Mouse (Mus musculus): ENCODE measurements around the gene Ttc16. TPM values are rescaled to one million over a fixed set of nuclear protein-coding genes. Genes with fewer than 3 reads are reported as not detected.

The Ttc16 gene
- polyA plus RNA-seq, 1 experiment from 2014 or later: 0.24 TPM

DNA sequence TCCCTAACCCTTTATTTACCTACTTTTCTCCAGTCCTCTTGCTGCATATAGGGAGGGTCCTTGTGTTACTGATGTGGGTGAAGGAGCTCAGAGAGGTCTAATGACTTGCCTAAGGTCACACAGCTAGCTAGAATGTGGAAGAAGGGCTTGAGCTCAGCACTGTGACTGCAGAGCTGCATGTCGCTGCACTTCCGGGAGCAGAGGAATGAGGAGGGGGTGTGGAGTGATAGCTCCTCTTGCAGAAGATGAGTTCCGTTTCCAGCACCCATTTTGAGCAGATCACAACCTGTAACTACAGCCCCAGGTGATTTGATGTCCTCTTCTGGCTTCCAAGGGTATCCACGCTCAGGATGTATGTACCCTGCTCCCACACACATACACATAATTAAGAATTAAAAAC, 51.3 kb downstream of the Ttc16 start:
- Histone ChIP-seq H3K4me1 (replicated peaks) (peaks cover 16% of the 10 kb centered on the region), H3K36me3 (no peaks in the 10 kb centered on the region), H3K4me2 (no peak overlapping the region), H3K9me3 (no peaks in the 10 kb centered on the region), H3K27me3 (no peaks in the 10 kb centered on the region), H3K27ac (replicated peaks) (no peak overlapping the region), H3K9ac (no peak overlapping the region), H3K4me3 (no peak overlapping the region)
- 73% methylated on average over 4 of the region's 4 CpGs for WGBS
- no peak for ATAC-seq (ENCODE audit: low read depth)

DNA sequence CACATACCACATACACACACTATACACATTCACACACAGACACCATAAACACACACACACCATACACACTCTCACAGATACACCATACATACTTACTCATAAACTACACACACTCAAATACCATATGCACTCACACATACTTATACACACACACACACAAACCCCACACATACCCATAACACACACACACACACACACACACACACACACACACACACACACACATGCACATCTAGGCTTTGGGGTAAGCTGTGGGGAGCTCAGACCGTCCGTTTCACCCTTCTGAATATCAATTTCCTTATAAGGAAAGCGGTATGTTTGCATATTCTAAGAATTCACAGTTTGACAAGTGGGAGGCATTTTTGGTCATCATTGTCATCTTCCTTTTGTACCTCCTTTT, 52.9 kb downstream of the Ttc16 start:
- H3K4me3 ChIP-seq: no peak overlapping the region
- H3K4me2 ChIP-seq: no peak overlapping the region
- H3K9ac ChIP-seq: peak overlapping the region; percentile 38; the same call in 1 of the 2 replicates
- no peaks in the 10 kb centered on the region for H3K27me3 ChIP-seq
- H3K36me3 ChIP-seq: no peaks in the 10 kb centered on the region
- H3K4me1 ChIP-seq (replicated peaks): peaks cover 22% of the 10 kb centered on the region
- ATAC-seq (ENCODE audit: low read depth): no peak
- 77% methylated on average over 3 of the region's 3 CpGs for WGBS
- H3K9me3 ChIP-seq: no peaks in the 10 kb centered on the region
- no peak overlapping the region for H3K27ac ChIP-seq (replicated peaks)

DNA sequence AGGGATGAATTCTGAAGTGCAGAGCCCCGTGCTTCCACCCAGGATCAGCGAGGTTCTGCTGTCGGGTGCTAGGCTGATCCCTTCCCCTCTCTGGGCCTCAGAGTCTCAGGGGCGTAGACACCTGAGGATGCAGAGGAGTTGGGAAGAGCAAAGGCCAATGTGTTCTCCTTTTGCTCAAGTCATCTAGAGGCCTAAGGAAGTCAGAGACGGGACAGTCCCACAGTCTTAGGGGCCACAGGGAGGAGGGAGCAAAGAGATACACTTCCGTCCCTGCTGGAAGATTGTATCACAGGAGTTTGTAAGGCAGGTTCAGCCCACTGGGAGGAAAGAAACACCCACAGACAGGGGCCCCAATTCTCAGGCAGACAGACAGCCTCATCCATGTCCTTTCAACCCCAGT, 53.4 kb downstream of the Ttc16 start:
- no peak for ATAC-seq (ENCODE audit: low read depth)
- peak overlapping the region; percentile 14; the same call in 1 of the 2 replicates for H3K4me2 ChIP-seq
- H3K9ac ChIP-seq: peak overlapping the region; percentile 39; the same call in 1 of the 2 replicates
- peaks cover 22% of the 10 kb centered on the region for H3K4me1 ChIP-seq (replicated peaks)
- H3K9me3 ChIP-seq: no peaks in the 10 kb centered on the region
- no peak overlapping the region for H3K4me3 ChIP-seq
- H3K27me3 ChIP-seq: no peaks in the 10 kb centered on the region
- H3K36me3 ChIP-seq: no peaks in the 10 kb centered on the region
- no peak overlapping the region for H3K27ac ChIP-seq (replicated peaks)
- WGBS: 45% methylated on average over 6 of the region's 6 CpGs

DNA sequence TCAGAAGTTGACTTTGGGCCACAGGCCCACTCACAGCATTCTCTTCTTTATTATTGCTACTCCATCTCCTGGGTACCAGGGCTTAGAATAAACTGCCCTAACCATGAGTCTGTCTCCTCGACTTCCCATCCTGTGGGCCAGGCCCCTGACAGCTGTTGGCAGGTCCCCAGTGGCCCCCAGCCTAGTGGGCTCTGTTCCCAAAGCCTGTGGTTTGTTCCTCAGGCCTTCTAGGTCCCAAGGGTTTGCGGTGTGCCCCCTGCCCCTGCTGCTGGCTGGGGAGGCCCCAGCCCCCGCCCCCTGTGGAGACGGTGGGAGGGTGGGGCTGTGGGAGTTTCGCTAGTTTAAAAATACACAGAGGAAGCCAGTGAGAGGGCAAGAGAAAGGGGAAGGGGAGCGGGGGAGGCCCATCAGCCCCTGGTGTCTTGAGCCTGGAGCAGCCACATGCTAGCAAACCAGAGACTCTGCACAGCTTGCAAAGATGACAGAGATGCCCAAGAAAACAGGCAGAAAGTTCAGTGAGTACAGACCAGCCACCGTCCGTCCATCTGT, 54.7 kb downstream of the Ttc16 start, which contains the start of gene Sh2d3c:
TSS of gene Sh2d3c (plus strand) at position 375 of the 549 bp plus-strand sequence.
- Histone ChIP-seq H3K9me3 (no peaks in the 10 kb centered on the region), H3K4me1 (replicated peaks) (peaks cover 22% of the 10 kb centered on the region), H3K27me3 (no peaks in the 10 kb centered on the region), H3K9ac (peak within 1 kb of the TSS; percentile 39; the same call in 1 of the 2 replicates), H3K4me2 (peak within 1 kb of the TSS; percentile 14), H3K36me3 (no peaks in the 10 kb centered on the region), H3K27ac (replicated peaks) (no peak within 1 kb of the TSS; the same call in 1 of the 2 replicates), H3K4me3 (no peak within 1 kb of the TSS)
- 49% methylated on average over 8 of the region's 8 CpGs for WGBS
- no peak for ATAC-seq (ENCODE audit: low read depth)

DNA sequence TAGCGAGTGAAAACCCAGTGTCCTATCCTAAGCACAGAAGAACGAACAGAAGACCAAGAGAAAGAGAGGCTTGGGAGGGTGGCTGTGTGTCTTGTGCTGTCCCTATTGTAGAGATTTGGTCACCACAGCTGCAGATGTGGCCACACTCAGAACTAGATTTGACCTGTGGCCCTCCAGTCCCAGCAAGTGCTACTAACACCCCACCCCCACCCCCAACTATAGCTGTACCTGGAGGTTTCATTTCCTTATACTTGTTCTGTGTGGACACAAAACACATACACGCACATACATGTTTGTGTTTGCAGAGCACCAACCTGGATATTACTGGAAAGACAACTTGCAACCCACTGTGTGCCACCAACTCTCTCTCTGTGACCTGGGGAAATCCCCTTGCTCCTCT, 55.4 kb downstream of the Ttc16 start:
- H3K4me2 ChIP-seq: no peak overlapping the region
- peaks cover 25% of the 10 kb centered on the region for H3K4me1 ChIP-seq (replicated peaks)
- no peaks in the 10 kb centered on the region for H3K9me3 ChIP-seq
- no peak overlapping the region for H3K27ac ChIP-seq (replicated peaks)
- H3K27me3 ChIP-seq: no peaks in the 10 kb centered on the region
- no peaks in the 10 kb centered on the region for H3K36me3 ChIP-seq
- no peak overlapping the region for H3K4me3 ChIP-seq
- ATAC-seq (ENCODE audit: low read depth): no peak
- no peak overlapping the region for H3K9ac ChIP-seq
- WGBS: 87% methylated on average over 3 of the region's 3 CpGs

DNA sequence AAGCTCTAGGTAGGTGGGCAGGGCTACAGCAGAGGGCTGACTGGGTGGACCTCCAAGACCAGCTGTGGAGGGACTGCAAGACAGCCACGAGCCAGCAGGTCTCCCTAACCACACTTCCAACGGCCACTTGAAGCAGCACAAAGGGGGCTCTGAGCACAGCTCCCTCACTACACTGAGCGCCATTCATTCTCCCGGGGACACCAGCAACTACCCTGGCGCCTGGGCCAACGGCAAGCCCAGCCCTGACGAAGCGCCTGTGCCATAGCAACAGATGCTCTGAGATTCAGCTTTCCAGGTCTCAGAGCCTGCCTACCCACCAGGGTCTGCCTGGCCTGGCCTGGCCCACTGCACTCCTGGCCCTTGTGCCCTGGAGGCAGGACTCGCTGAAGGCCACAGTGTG, 56.7 kb downstream of the Ttc16 start:
- Histone ChIP-seq H3K27me3 (no peaks in the 10 kb centered on the region), H3K36me3 (no peaks in the 10 kb centered on the region), H3K9me3 (no peaks in the 10 kb centered on the region), H3K9ac (0 out of 2 replicates have a peak overlapping the region, but pooled peaks have one; percentile 38), H3K4me3 (no peak overlapping the region), H3K4me2 (no peak overlapping the region), H3K4me1 (replicated peaks) (peaks cover 38% of the 10 kb centered on the region), H3K27ac (replicated peaks) (peak overlapping the region; percentile 59)
- ATAC-seq (ENCODE audit: low read depth): peak; percentile 41
- WGBS: 32% methylated on average over 9 of the region's 9 CpGs

DNA sequence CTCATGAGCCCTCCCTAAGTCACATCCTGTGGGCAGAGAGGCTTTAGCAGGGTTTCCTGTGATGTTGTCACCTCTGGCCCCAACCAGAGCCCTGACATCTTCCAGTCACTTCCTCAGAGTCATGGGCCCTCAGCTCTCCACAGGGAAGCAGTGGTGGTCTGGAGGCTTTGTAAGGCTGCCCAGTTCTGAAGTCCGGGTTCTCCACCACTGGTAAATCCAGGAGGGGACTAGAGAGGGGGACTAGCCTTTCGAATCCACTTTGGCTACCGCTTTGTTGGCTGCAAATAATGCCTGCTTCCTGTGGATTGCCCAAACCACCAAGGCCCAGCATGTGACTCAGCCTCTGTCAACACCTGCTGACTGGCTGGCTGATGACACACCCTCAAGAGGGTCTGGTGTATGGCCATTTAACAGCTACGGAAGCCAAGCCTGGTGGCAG, 60.4 kb downstream of the Ttc16 start:
- Histone ChIP-seq H3K27ac (replicated peaks) (0 out of 2 replicates have a peak overlapping the region, but pooled peaks have one; percentile 99), H3K36me3 (peaks cover 9% of the 10 kb centered on the region), H3K4me2 (no peak overlapping the region), H3K4me3 (no peak overlapping the region), H3K9me3 (no peaks in the 10 kb centered on the region), H3K9ac (no peak overlapping the region), H3K4me1 (replicated peaks) (peaks cover 36% of the 10 kb centered on the region), H3K27me3 (no peaks in the 10 kb centered on the region)
- 73% methylated on average over 4 of the region's 4 CpGs for WGBS
- no peak for ATAC-seq (ENCODE audit: low read depth)

DNA sequence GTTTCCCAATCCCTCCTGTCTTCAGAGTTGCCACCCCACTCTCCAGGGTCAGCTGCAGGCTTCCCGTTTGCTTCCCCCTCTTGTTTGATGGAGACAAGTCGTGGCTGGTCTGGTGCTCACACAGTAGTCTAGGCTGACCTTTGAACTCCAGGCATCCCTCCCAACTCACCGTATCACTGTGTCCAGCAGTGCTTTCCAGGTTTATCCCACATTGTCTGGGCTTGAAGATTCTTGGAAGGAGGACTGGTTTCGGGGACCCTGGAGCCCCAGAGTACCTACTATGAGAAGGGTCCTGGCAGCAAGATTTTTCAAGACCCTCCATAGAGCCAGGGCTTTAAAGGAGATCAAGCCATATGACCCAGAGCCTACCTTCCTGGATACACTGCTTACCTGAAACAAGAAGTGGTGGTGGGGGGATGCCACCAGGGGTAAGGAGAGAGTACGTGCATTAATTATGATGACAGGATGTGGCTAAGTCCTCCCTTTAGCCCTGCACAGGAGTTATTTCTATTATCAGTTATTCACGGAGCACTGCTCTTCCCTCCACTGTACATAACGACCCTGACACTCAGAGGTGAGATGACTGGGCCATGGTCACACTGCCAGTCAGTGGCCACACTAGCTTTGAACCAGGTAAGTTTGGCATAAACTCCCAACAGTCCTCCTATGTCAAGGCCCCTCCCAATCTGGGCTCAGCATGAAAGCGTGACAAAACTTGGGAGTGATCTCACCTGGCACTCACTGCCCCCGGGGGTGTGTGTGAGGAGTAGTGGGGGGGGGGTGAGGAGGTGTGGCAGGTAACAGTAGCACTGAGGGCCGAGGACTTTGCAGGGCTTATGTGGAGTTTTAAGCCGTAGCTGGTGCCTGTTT, 61.1 kb downstream of the Ttc16 start:
- Histone ChIP-seq H3K9me3 (no peaks in the 10 kb centered on the region), H3K27ac (replicated peaks) (peak overlapping the region; percentile 99), H3K4me1 (replicated peaks) (peaks cover 36% of the 10 kb centered on the region), H3K27me3 (no peaks in the 10 kb centered on the region), H3K4me3 (peak overlapping the region; percentile 98), H3K9ac (peak overlapping the region; percentile 89), H3K36me3 (peaks cover 16% of the 10 kb centered on the region), H3K4me2 (peak overlapping the region; percentile 97)
- 65% methylated on average over 11 of the region's 11 CpGs for WGBS
- ATAC-seq (ENCODE audit: low read depth): no peak

DNA sequence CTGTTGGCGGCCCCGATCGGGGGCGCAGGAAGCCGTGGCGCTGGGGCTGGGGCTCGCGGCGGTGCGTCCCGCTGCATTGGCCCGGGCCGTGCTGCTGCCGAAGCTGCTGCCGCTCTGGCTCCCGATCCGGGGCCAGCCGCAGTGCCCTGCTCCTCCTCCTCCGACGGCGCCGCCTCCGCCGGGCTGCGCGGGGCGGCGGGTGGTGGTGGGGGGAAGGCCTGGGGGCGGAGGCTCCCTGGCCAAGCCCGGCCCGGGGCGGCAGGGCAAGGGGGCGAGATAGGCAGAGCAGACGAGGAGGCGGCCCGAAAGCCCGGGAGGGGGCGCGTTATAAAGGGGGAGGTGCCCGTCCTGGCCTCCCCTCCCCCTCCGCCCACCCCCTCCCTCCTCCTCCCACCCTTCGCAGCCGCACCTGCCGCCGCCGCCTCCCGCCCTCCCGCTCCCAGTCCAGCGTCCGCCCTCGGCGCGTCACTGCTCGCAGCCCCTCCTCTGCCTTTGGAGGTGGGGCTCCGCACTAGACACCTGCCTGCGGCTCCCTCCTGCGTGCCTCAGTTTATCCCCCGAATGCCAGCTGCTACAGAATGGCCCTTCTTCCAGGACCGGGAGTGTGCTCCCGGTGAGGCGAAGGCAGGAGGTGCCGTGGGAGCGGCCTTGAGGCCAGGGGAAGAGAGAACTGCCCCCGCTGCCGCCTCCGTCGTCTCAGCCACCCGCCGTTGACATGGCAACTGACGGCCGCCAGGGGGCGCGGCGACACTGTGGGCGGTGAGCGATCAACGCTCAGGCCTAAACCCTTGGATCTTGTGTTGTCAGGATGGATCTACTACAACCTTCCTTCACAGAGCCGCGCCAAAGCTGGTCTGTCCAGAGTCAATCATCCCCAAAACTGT, 62.3 kb downstream of the Ttc16 start, which contains the start of gene Cdk9:
TSS of gene Cdk9 (minus strand) at position 143 of the 884 bp plus-strand sequence.
- H3K9me3 ChIP-seq: no peaks in the 10 kb centered on the region
- peak within 1 kb of the TSS; percentile 89 for H3K9ac ChIP-seq
- peak within 1 kb of the TSS; percentile 98 for H3K4me3 ChIP-seq
- H3K27me3 ChIP-seq: no peaks in the 10 kb centered on the region
- peak; percentile 88 for ATAC-seq (ENCODE audit: low read depth)
- H3K4me1 ChIP-seq (replicated peaks): peaks cover 30% of the 10 kb centered on the region
- under 1% methylated on average over 40 of the region's 79 CpGs for WGBS
- H3K4me2 ChIP-seq: peak within 1 kb of the TSS; percentile 97
- H3K27ac ChIP-seq (replicated peaks): peak within 1 kb of the TSS; percentile 99
- peaks cover 27% of the 10 kb centered on the region for H3K36me3 ChIP-seq

DNA sequence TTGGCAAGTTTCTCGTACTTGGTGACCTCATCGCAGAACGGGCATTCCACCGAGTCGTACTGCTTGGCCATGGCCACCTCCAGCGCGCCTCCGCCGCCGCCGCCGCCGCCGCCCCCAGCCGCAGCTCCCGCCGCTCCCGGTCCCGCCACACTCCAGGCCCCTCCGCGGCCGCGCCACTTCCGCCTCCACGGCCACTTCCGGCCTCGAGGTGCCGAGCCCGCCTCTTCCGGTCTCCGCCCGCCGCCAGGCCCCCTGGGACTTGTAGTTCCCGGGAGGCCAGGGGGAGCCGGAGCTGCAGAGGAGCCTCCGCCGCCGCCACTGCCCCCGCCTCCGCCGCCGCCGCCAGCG, 62.9 kb downstream of the Ttc16 start:
- H3K9me3 ChIP-seq: no peaks in the 10 kb centered on the region
- H3K9ac ChIP-seq: peak overlapping the region; percentile 89
- WGBS: 0% methylated on average over 35 of the region's 44 CpGs
- peak overlapping the region; percentile 98 for H3K4me3 ChIP-seq
- H3K27ac ChIP-seq (replicated peaks): peak overlapping the region; percentile 99
- H3K4me1 ChIP-seq (replicated peaks): peaks cover 30% of the 10 kb centered on the region
- H3K4me2 ChIP-seq: peak overlapping the region; percentile 97
- peaks cover 34% of the 10 kb centered on the region for H3K36me3 ChIP-seq
- no peaks in the 10 kb centered on the region for H3K27me3 ChIP-seq
- peak; percentile 92 for ATAC-seq (ENCODE audit: low read depth)

DNA sequence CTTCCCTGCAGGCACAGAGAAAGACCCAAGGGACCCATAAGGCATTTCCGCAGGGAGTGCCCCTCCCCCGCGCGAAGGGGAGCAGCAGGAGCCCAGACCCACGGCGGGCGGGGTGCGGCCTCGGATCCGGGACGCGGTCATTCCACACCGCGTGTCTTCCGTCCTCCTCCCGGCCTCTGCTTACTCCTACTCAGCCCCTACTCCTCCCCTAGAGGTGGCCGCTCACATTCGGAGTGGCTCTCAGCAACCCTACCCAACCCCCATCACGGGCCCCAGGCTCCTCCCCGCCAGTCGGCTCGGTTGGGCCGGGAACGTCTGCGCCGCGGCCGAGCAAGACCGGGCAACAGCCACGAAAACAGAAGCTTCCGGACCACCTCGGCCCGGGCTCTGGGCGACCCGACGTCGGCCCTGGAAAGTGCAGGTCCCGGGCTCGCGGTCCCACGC, 63.3 kb downstream of the Ttc16 start:
- 0% methylated on average over 38 of the region's 41 CpGs for WGBS
- Histone ChIP-seq H3K27ac (replicated peaks) (peak overlapping the region; percentile 99), H3K4me1 (replicated peaks) (peaks cover 30% of the 10 kb centered on the region), H3K4me2 (peak overlapping the region; percentile 97), H3K9ac (peak overlapping the region; percentile 89), H3K27me3 (no peaks in the 10 kb centered on the region), H3K36me3 (peaks cover 38% of the 10 kb centered on the region), H3K9me3 (no peaks in the 10 kb centered on the region), H3K4me3 (peak overlapping the region; percentile 98)
- ATAC-seq (ENCODE audit: low read depth): peak; percentile 40
